Mouse (Mus musculus) right cerebral cortex, postnatal 4 days (tissue): Measurements from ENCODE around the gene Wnt7b.

Source experiments
- DNase-seq: peaks from one replicate; pipeline ENCODE4 v3.0.0-alpha.2; 2022

Wnt7b gene

DNA sequence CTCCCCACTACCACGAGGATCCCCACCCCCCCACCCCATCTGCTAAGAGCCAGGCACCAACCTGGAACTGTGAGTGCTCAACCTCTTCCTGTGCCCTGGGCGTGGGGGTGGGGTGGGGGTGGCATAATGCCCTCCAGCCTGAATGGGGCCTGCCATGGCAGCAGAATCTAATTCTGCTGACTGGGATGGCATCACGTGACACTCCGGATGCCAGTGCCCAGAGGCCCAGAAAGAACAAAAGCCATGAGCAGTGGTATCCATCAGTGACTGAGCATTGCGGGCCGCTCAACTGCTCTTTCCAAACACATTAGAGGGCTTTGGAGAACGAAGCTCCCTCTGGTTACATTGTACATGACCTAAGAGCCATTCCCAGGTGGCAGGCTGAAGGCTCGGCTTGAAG is 79.1 kb downstream of the Wnt7b start, which contains the start of gene 7530416G11Rik:
TSS of gene 7530416G11Rik (minus strand) at position 101 of the 400 bp plus-strand sequence.
- DNase-seq, result no peak

DNA sequence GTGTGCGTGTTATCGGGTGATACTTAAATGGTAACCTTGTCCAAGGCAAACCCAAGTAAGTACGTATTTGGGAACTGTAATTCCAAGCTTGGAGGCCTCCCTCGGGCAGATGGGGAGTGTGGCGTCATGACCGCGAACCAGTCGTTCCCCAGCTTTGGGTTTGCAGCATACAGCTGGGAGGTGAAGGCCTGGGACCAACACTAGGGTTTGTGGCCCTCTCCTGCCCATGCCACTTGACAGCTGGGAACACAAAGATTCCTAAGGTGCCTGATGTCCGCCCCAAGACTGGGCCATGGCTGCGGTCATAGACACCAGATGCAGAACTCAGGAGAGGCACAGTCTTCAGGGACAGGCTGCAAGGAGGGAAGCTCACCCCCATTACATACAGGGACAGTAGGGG is 82.0 kb downstream of the Wnt7b start:
- no peak for DNase-seq

DNA sequence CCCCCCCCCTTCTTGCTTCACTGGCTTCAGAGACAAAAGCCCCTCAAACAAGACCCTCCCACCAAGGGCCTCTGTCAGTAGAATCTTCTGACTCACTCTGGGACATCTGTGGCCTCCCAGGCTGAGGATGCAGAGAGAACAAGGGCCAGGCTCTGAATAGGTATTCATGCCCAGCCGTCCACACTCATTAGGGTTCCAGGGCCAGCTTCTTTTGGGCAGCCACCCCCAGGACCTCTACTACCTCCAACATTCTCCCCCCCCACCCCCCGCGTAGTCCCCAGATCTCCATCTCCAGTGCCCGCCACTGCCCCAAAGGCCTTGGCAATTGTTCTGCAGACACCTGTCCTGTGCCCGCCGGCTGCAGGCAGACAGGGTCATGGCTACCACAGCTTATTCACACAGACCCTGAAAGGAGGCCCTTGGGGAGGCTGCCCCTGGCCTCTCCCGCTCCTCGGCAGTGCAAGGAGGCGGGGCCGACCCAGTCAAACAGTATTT is 84.2 kb downstream of the Wnt7b start:
- DNase-seq, result no peak

DNA sequence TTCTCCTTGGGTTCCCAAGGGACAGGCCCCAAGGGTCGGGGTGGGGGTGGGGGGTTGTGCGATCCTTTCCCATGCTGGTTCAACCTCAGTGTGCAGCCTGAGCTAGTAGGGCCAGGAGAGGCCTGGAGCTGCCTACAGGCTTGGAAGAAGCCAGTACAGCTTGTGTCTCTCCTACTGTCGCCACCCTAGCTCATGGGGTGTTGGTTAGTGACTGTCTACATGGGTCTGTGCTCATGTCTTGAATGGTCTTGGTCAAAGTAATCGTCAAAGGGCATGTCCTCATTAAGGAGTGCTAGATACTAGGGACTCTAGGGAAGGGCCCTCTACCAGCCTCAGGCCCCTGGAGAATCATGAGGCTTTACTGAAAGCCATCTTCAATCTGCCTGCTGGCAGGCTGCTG is 84.7 kb downstream of the Wnt7b start:
- no peak for DNase-seq

DNA sequence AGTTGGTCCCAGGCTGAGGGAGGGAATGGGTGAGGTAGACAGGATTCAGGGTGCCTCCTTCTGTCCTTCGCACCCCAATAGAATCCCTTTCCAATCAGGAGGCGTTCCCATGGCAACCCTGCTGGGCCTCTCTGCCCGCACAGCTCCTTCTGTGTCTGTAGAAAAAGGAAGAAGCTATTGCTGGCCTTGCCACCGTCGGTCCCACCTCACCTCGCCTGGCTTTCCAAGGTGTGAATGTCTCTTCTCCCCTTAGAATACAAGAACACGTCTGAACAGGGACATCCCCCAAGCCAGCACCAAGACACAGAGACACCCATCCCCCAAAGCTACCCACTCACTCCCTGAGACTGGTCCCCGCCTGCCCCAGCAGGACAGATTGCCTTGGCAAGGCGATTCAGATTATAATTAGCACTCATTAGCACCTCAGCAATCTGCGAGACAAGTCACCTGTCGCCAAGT is 88.1 kb downstream of the Wnt7b start:
- peak; percentile 69 for DNase-seq

DNA sequence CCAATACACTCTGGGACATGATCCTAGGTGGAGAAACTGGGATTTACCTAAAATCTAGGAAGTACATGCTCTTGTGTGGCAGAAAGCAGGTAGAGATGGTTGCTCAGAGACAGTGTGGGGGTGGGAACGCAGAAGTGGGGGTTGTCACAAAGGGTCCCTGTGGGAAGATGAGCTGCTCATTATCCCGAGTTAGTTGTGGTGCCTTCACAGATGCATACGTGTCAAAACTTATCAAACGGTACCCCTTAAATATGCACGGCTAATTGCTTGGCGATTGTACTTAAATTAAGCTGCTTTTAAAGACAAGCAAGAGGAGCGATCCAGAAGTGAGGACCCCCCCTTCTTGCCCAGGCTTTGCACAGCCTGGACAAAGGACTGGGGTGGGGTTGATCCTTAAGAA is 92.5 kb downstream of the Wnt7b start:
- no peak for DNase-seq

DNA sequence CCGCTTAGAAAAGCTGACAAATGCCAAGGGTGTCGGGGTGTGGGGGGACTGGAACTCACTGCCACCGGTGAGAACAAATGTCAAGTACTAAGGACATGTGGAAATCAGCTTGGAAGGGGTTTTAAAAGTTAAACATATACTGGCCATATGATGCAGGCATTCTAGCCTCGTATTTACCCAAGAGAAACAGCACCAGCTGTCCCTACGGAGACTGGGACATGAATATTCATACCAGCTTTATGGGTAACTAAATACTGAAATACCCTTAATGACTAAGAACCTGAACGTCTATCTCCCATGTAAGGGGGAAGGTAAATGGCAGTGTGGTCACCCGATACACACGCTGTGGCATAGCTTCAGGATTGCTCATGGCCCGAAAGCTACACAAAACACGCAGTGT is 93.4 kb downstream of the Wnt7b start:
- DNase-seq, result no peak
